Mouse (Mus musculus): ENCODE results near the gene Faf2. TPM values are rescaled to one million over a fixed set of nuclear protein-coding genes. Genes with fewer than 3 reads are reported as not detected.
"Not testable (repeated sequence)": the region's sequence is repeated elsewhere in the genome, so short reads cannot be mapped to it uniquely, and the experiment has no call there.

The Faf2 gene
- polyA plus RNA-seq, 1 experiment from 2014 or later: 67.4 TPM

DNA sequence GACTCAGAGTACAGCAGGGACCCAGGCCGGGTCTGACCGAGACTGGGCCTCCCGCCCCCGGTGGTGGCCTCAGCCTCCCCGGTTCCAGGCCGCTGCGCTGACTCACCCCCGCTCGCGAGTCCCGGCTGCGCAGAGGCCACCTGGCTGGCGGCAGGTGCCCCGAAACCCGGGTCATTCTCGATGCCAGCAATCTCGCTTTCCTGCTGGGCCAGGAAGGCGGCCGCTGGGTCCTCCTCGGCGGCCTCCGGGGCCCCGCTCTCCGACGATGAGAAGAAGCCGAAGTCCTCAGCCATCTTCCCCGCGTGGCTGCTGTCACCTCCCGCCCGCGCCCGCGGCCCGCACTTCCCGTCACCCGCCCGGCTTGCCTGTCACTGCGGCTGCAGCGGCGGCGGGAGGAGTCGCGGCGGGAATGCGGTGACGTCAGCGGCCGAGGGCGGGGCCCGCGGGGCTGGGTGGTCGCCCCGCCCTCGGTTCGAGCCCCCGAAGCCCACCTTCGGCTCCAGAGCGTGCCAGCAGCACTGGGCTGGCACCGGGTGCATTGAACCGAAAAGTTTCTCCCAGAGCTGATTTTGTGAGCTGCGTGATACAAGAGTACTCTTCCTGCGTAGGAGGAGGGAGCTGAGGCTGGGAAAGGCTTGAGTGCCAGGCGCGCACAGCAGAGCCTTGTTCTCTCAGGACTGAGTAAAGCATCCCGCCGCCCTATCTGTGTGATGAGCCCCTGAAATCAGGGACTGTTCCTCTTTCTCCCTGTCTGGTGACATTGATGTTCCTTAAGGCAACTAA is 10.4 kb upstream of the Faf2 start, which contains the start of gene Cltb:
TSS of gene Cltb (minus strand) at position 373 of the 783 bp plus-strand sequence.
- peak within 1 kb of the TSS; percentile 80 for H3K27ac ChIP-seq (ENCODE audit: low read length)
- no peaks in the 10 kb centered on the region for H3K9me3 ChIP-seq (replicated peaks; ENCODE audit: control insufficient read depth, low read length)
- WGBS: under 1% methylated on average over 65 of the region's 66 CpGs
- H3K27me3 ChIP-seq (ENCODE audit: control insufficient read depth, insufficient read depth, low read length): no peaks in the 10 kb centered on the region
- ATAC-seq (ENCODE audit: insufficient read depth, low FRiP score): peak; percentile 69; the same call in 1 of the 2 replicates
- H3K9ac ChIP-seq (ENCODE audit: low read length): peak within 1 kb of the TSS; percentile 92
- H3K4me1 ChIP-seq (ENCODE audit: control insufficient read depth, insufficient read depth, low read length): peaks cover 15% of the 10 kb centered on the region
- peak within 1 kb of the TSS; percentile 95 for H3K4me2 ChIP-seq (ENCODE audit: low read depth, low read length)
- H3K36me3 ChIP-seq (ENCODE audit: control insufficient read depth, insufficient read depth, low read length): no peaks in the 10 kb centered on the region
- peak within 1 kb of the TSS; percentile 82 for H3K4me3 ChIP-seq (replicated peaks; ENCODE audit: low read length)

DNA sequence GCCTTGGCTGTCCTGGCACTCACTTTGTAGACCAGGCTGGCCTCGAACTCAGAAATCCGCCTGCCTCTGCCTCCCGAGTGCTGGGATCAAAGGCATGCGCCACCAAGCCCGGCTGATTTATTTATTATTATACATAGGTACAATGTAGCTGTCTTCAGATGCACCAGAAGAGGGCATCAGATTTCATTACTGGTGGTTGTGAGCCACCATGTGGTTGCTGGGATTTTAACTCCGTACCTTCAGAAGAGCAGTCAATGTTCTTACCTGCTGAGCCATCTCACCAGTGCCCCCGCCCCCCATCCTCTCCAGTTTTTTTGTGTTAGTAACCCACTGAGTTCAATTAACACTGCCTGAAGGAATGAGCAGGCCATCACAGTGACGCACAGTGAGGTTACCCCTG is 8.4 kb upstream of the Faf2 start:
- not testable (repeated sequence) for H3K4me3 ChIP-seq (replicated peaks; ENCODE audit: low read length); H3K27me3 ChIP-seq (ENCODE audit: control insufficient read depth, insufficient read depth, low read length); ATAC-seq (ENCODE audit: insufficient read depth, low FRiP score); H3K9me3 ChIP-seq (replicated peaks; ENCODE audit: control insufficient read depth, low read length); H3K36me3 ChIP-seq (ENCODE audit: control insufficient read depth, insufficient read depth, low read length); H3K27ac ChIP-seq (ENCODE audit: low read length); H3K9ac ChIP-seq (ENCODE audit: low read length); H3K4me2 ChIP-seq (ENCODE audit: low read depth, low read length)
- WGBS: 83% methylated on average over 8 of the region's 8 CpGs
- H3K4me1 ChIP-seq (ENCODE audit: control insufficient read depth, insufficient read depth, low read length): peaks cover 14% of the 10 kb centered on the region

DNA sequence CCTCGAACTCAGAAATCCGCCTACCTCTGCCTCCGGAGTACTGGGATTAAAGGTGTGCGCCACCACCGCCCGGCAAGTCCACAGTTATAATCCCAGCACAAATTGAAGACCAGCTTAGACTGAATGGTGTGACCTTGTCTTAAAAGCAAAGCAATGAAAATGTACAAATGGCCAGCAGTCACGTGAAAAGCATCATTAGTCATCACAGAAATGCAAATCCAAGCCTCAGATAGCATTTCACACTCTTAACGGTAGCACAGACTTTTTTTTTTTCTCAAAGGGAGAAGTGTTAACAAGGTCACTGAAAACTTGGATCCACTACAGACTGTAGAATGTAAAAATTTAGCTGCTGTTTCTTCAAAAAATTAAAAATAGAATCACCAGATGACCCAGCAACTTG is 5.3 kb upstream of the Faf2 start:
- ATAC-seq (ENCODE audit: insufficient read depth, low FRiP score): no peak
- no peaks in the 10 kb centered on the region for H3K9me3 ChIP-seq (replicated peaks; ENCODE audit: control insufficient read depth, low read length)
- H3K4me1 ChIP-seq (ENCODE audit: control insufficient read depth, insufficient read depth, low read length): no peaks in the 10 kb centered on the region
- H3K36me3 ChIP-seq (ENCODE audit: control insufficient read depth, insufficient read depth, low read length): no peaks in the 10 kb centered on the region
- no peak overlapping the region for H3K4me3 ChIP-seq (replicated peaks; ENCODE audit: low read length)
- H3K27ac ChIP-seq (ENCODE audit: low read length): no peak overlapping the region
- no peaks in the 10 kb centered on the region for H3K27me3 ChIP-seq (ENCODE audit: control insufficient read depth, insufficient read depth, low read length)
- H3K4me2 ChIP-seq (ENCODE audit: low read depth, low read length): no peak overlapping the region
- 72% methylated on average over 8 of the region's 8 CpGs for WGBS
- no peak overlapping the region for H3K9ac ChIP-seq (ENCODE audit: low read length)

DNA sequence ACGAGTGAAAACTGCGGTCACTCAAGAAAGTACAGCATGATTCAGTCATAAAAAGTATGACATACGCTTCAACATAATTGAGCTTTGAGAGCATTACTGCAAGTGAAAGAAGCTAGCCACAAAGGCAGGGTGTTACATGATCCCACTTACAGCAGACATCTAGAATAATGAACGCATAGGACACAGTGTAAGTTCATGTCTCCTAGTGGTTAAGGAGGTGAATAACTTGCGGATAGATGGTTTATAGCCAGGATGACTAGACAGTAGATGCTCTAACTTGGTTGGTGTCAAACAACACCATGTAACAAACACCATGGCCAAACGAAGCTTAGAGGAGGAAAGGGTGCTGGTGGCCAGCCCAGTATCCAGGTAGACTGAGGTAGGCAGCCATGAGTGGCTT is 4.6 kb upstream of the Faf2 start:
- no peaks in the 10 kb centered on the region for H3K36me3 ChIP-seq (ENCODE audit: control insufficient read depth, insufficient read depth, low read length)
- H3K27ac ChIP-seq (ENCODE audit: low read length): no peak overlapping the region
- no peaks in the 10 kb centered on the region for H3K27me3 ChIP-seq (ENCODE audit: control insufficient read depth, insufficient read depth, low read length)
- no peak overlapping the region for H3K9ac ChIP-seq (ENCODE audit: low read length)
- no peaks in the 10 kb centered on the region for H3K9me3 ChIP-seq (replicated peaks; ENCODE audit: control insufficient read depth, low read length)
- H3K4me2 ChIP-seq (ENCODE audit: low read depth, low read length): no peak overlapping the region
- no peak for ATAC-seq (ENCODE audit: insufficient read depth, low FRiP score)
- H3K4me3 ChIP-seq (replicated peaks; ENCODE audit: low read length): no peak overlapping the region
- 62% methylated on average over 6 of the region's 6 CpGs for WGBS
- no peaks in the 10 kb centered on the region for H3K4me1 ChIP-seq (ENCODE audit: control insufficient read depth, insufficient read depth, low read length)

DNA sequence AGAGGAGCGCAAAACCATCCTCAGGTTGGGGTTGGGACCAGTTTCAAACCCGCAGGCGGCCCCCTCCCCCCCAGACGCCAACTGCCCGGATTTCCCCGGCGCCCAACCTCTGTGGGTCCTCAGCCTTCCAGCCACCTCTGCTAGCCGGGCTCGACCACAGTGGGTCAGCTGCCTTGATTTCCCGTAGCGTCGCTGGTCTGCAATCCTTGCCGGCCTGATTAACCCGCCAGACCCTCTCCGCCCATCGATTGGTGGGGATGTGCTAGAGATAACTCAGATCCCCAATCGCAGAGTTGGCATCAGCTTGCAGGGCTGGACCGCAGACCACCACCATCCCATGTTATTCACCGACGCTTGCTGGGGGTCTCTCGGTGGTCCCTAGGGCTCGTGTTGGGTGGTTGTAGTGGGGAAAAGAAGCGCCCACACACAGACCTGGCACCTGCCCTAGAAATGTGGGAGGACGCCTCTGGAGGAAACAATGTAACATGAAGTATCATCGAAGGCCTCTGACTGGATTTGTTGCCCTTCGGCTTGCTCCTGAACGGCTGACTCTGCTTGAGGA is 457 bp downstream of the Faf2 start:
- Histone ChIP-seq H3K4me3 (replicated peaks; ENCODE audit: low read length) (peak overlapping the region; percentile 98), H3K4me2 (ENCODE audit: low read depth, low read length) (peak overlapping the region; percentile 95), H3K9ac (ENCODE audit: low read length) (peak overlapping the region; percentile 96), H3K4me1 (ENCODE audit: control insufficient read depth, insufficient read depth, low read length) (peaks cover 13% of the 10 kb centered on the region), H3K27me3 (ENCODE audit: control insufficient read depth, insufficient read depth, low read length) (no peaks in the 10 kb centered on the region), H3K9me3 (replicated peaks; ENCODE audit: control insufficient read depth, low read length) (no peaks in the 10 kb centered on the region), H3K36me3 (ENCODE audit: control insufficient read depth, insufficient read depth, low read length) (no peaks in the 10 kb centered on the region), H3K27ac (ENCODE audit: low read length) (peak overlapping the region; percentile 79)
- WGBS: 1% methylated on average over 27 of the region's 27 CpGs
- ATAC-seq (ENCODE audit: insufficient read depth, low FRiP score): peak; percentile 57

DNA sequence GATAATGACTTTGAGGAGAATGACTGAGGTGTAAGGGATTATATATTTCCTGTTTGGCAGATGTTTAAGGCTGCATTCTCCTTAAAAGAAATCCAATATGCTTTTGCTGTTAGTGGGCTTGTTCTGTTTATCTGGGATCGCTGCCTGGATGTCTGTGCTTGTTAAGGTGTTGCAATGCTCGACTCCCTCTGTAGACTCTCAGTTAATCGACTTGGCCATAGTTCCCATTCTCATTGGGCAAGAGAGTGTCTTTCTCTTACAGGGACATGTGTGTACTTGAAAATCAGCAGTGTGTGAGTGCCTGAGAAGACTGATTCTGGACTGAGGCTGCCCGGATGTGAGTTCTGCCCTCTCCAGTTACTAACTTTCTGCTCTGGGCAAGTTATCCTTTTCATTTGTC is 7.5 kb downstream of the Faf2 start:
- H3K27ac ChIP-seq (ENCODE audit: low read length): no peak overlapping the region; the same call in 1 of the 2 replicates
- no peaks in the 10 kb centered on the region for H3K9me3 ChIP-seq (replicated peaks; ENCODE audit: control insufficient read depth, low read length)
- H3K4me3 ChIP-seq (replicated peaks; ENCODE audit: low read length): no peak overlapping the region
- WGBS: 74% methylated on average over 4 of the region's 4 CpGs
- no peak overlapping the region for H3K9ac ChIP-seq (ENCODE audit: low read length)
- no peak for ATAC-seq (ENCODE audit: insufficient read depth, low FRiP score)
- H3K4me2 ChIP-seq (ENCODE audit: low read depth, low read length): no peak overlapping the region
- H3K27me3 ChIP-seq (ENCODE audit: control insufficient read depth, insufficient read depth, low read length): no peaks in the 10 kb centered on the region
- no peaks in the 10 kb centered on the region for H3K4me1 ChIP-seq (ENCODE audit: control insufficient read depth, insufficient read depth, low read length)
- H3K36me3 ChIP-seq (ENCODE audit: control insufficient read depth, insufficient read depth, low read length): 0 out of 2 replicates have a peak, but pooled peaks cover 3% of the 10 kb centered on the region

DNA sequence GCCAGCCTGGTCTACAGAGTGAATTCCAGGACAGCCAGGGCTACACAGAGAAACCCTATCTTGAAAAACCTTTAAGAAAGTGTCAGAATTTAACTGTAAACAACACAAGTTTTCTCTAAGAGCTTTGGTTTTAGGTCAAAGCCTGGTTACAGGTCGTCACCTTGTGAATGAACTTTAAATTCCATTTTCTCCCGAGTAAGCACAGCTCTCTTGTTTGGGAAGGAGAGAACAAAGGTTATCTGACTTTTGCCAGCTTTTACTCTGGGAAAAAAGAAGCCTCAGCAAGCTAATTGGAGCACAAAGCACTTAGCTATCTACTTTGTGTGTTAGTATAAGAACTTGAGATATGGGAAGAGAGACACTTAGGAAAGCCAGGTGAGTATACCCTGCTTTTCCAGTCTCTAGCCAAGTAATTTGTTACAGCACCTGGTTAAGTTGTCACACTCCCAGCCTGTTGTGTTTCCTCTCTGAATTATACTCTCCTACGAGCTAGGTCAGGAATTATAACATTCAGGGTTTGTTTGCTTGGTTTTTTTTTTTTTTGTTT is 11.2 kb downstream of the Faf2 start:
- H3K9ac ChIP-seq (ENCODE audit: low read length): no peak overlapping the region
- no peak overlapping the region; the same call in 1 of the 2 replicates for H3K27ac ChIP-seq (ENCODE audit: low read length)
- no peaks in the 10 kb centered on the region for H3K4me1 ChIP-seq (ENCODE audit: control insufficient read depth, insufficient read depth, low read length)
- H3K9me3 ChIP-seq (replicated peaks; ENCODE audit: control insufficient read depth, low read length): no peaks in the 10 kb centered on the region
- H3K36me3 ChIP-seq (ENCODE audit: control insufficient read depth, insufficient read depth, low read length): 0 out of 2 replicates have a peak, but pooled peaks cover 3% of the 10 kb centered on the region
- no peak for ATAC-seq (ENCODE audit: insufficient read depth, low FRiP score)
- no peak overlapping the region for H3K4me3 ChIP-seq (replicated peaks; ENCODE audit: low read length)
- no peak overlapping the region for H3K4me2 ChIP-seq (ENCODE audit: low read depth, low read length)
- H3K27me3 ChIP-seq (ENCODE audit: control insufficient read depth, insufficient read depth, low read length): no peaks in the 10 kb centered on the region
- 39% methylated on average over 3 of the region's 3 CpGs for WGBS

DNA sequence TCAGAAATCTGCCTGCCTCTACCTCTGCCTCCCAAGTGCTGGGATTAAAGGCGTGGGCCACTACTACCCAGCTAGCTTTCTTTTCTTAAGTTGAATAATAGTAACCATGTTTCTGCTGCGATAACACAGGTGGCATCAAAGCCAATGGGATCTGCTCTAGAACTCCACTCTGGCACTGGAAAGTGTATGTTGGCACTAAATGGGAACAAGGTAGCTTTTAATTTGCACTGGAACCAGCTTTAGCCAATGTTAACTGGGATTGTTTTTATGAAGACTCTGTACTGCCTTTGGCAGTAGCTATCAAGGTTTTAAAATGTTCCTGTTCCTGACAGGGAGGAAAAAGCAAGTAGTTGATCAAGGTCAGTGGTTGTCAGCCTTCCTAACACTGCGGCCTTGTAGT is 13.4 kb downstream of the Faf2 start:
- Histone ChIP-seq H3K27me3 (ENCODE audit: control insufficient read depth, insufficient read depth, low read length) (no peaks in the 10 kb centered on the region), H3K4me2 (ENCODE audit: low read depth, low read length) (no peak overlapping the region), H3K4me3 (replicated peaks; ENCODE audit: low read length) (no peak overlapping the region), H3K27ac (ENCODE audit: low read length) (no peak overlapping the region), H3K36me3 (ENCODE audit: control insufficient read depth, insufficient read depth, low read length) (peaks cover 3% of the 10 kb centered on the region; the same call in 1 of the 2 replicates), H3K4me1 (ENCODE audit: control insufficient read depth, insufficient read depth, low read length) (no peaks in the 10 kb centered on the region), H3K9ac (ENCODE audit: low read length) (no peak overlapping the region), H3K9me3 (replicated peaks; ENCODE audit: control insufficient read depth, low read length) (no peaks in the 10 kb centered on the region)
- WGBS: 96% methylated on average over 3 of the region's 3 CpGs
- no peak for ATAC-seq (ENCODE audit: insufficient read depth, low FRiP score)

DNA sequence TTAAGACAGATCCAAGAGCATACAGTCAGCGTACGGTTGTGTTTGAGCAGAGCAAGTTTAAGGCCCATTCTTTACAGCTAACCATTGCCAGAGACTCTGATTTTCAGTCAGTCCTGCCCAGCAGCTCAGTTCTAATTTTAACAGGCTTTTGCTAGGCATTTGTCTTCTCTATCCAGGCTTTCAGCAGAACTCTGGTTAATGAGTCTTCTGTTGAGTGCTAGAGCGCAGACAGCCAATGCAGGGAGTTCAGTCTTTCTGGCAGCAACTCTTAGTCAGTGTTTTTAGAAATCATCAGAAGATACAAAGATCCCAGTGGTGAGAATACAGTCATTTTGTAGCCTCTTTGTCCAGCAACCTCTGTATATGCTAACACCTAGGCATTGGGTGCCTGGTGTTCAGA is 28.9 kb downstream of the Faf2 start:
- 93% methylated on average over 3 of the region's 3 CpGs for WGBS
- H3K9me3 ChIP-seq (replicated peaks; ENCODE audit: control insufficient read depth, low read length): no peaks in the 10 kb centered on the region
- H3K27me3 ChIP-seq (ENCODE audit: control insufficient read depth, insufficient read depth, low read length): no peaks in the 10 kb centered on the region
- peaks cover 36% of the 10 kb centered on the region for H3K36me3 ChIP-seq (ENCODE audit: control insufficient read depth, insufficient read depth, low read length)
- H3K4me1 ChIP-seq (ENCODE audit: control insufficient read depth, insufficient read depth, low read length): no peaks in the 10 kb centered on the region
- H3K4me2 ChIP-seq (ENCODE audit: low read depth, low read length): no peak overlapping the region
- no peak overlapping the region for H3K9ac ChIP-seq (ENCODE audit: low read length)
- ATAC-seq (ENCODE audit: insufficient read depth, low FRiP score): no peak
- no peak overlapping the region for H3K27ac ChIP-seq (ENCODE audit: low read length)
- no peak overlapping the region for H3K4me3 ChIP-seq (replicated peaks; ENCODE audit: low read length)

Measured in stomach, embryonic 16.5 days (tissue).